Mouse (Mus musculus) CH12.LX (cell line): ENCODE data around the gene Rnf5.

Experiments used
- BHLHE40 ChIP-seq: IDR thresholded peaks from 2 replicates; pipeline ENCODE4 v1.6.1; 2011; ENCODE audit warnings: mild to moderate bottlenecking, low read depth, low read length, improper control_type of control experiment
- CTCF ChIP-seq, 2 experiments: IDR thresholded peaks in 1 of 2; conservative IDR thresholded peaks in 1 of 2; 2 replicates each; pipeline ENCODE4 v1.5.1; 2011 to 2012; ENCODE audit warnings: low read depth in 2 of 2, low read length in 2 of 2, improper control_type of control experiment in 1 of 2, inconsistent platforms in 1 of 2, mild to moderate bottlenecking in 1 of 2, moderate library complexity in 1 of 2
- EP300 ChIP-seq: IDR thresholded peaks from 2 replicates; pipeline ENCODE4 v1.6.1; 2011; ENCODE audit warnings: low read length, improper control_type of control experiment
- GABPA ChIP-seq: IDR thresholded peaks from 2 replicates; pipeline ENCODE4 v1.6.1; 2012; ENCODE audit warnings: low read depth, low read length, improper control_type of control experiment, inconsistent platforms; ENCODE audit not compliant: insufficient replicate concordance
- MAFK ChIP-seq: IDR thresholded peaks from 2 replicates; pipeline ENCODE4 v1.6.1; 2011; ENCODE audit warnings: low read length, improper control_type of control experiment; ENCODE audit not compliant: insufficient replicate concordance
- MEF2A ChIP-seq: IDR thresholded peaks from 2 replicates; pipeline ENCODE4 v1.6.1; 2014; ENCODE audit warnings: low read depth, mild to moderate bottlenecking, inconsistent platforms, low read length, improper control_type of control experiment, borderline replicate concordance
- MXI1 ChIP-seq: IDR thresholded peaks from 2 replicates; pipeline ENCODE4 v1.6.1; 2011; ENCODE audit warnings: mild to moderate bottlenecking, low read depth, low read length, improper control_type of control experiment
- RAD21 ChIP-seq: IDR thresholded peaks from 2 replicates; pipeline ENCODE4 v1.6.1; 2011; ENCODE audit warnings: low read depth, mild to moderate bottlenecking, low read length, improper control_type of control experiment, moderate library complexity
- RCOR1 ChIP-seq: conservative IDR thresholded peaks from 2 replicates; pipeline ENCODE4 v1.6.1; 2012; ENCODE audit warnings: low read depth, mild to moderate bottlenecking, inconsistent platforms, low read length, improper control_type of control experiment
- SMC3 ChIP-seq: IDR thresholded peaks from 2 replicates; pipeline ENCODE4 v1.6.1; 2011; ENCODE audit warnings: low read depth, low read length, improper control_type of control experiment
- TBP ChIP-seq: conservative IDR thresholded peaks from 2 replicates; pipeline ENCODE4 v1.6.1; 2011; ENCODE audit warnings: low read depth, low read length, improper control_type of control experiment
- UBTF ChIP-seq: IDR thresholded peaks from 2 replicates; pipeline ENCODE4 v1.6.1; 2012; ENCODE audit warnings: low read depth, mild to moderate bottlenecking, inconsistent platforms, low read length, improper control_type of control experiment, moderate library complexity
- ZKSCAN1 ChIP-seq: IDR thresholded peaks from 2 replicates; pipeline ENCODE4 v1.6.1; 2012; ENCODE audit warnings: low read depth, inconsistent platforms, low read length, improper control_type of control experiment, borderline replicate concordance
- ZNF384 ChIP-seq: IDR thresholded peaks from 2 replicates; pipeline ENCODE4 v1.6.1; 2012; ENCODE audit warnings: low read depth, low read length, improper control_type of control experiment, inconsistent platforms

DNA sequence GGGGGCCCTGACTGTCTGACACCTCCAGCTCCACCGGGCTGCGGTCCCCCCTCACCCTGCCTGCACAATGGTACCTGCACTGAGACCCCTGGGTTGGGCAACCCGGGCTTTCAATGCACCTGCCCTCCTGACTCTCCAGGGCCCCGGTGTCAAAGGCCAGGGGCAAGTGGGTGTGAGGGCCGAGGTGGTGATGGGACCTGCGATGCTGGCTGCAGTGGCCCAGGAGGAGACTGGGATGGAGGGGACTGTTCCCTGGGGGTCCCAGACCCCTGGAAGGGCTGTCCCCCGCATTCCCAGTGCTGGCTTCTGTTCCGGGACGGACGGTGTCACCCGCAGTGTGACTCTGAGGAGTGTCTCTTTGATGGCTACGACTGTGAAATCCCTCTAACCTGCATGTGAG, 21.0 kb downstream of the Rnf5 start:
- TF ChIP-seq EP300 (no peak), CTCF (conservative IDR thresholded peaks at IDR 0.05 in 1 of 2, IDR thresholded peaks at IDR 0.05 in 1 of 2; ENCODE audit: low read depth in 2 of 2, low read length in 2 of 2) (no peak), MXI1 (no peak), BHLHE40 (no peak), RAD21 (no peak), ZKSCAN1 (no peak), GABPA (no peak), TBP (no peak), UBTF (no peak), SMC3 (no peak), MEF2A (no peak), RCOR1 (no peak), ZNF384 (no peak), MAFK (no peak)
